Mouse (Mus musculus) heart, postnatal 0 days (tissue): ENCODE data around the gene Dnajb12. TPM values are rescaled to one million over a fixed set of nuclear protein-coding genes. Genes with fewer than 3 reads are reported as not detected.

ENCODE experiments used
- ATAC-seq: fragments of 200-750 bp; cut with Nextera tagmentation; 2 replicates; pipeline ENCODE4 v1.8.0; 2017; ENCODE audit warnings: low read depth, moderate number of reproducible peaks, moderate library complexity; ENCODE audit not compliant: insufficient read depth
- DNase-seq: peaks from one replicate; pipeline ENCODE4 v3.0.0-alpha.2; 2016; ENCODE audit warnings: low spot score
- H3K27ac ChIP-seq: fragments of 300-500 bp; sonication (generic); 2 replicates; pipeline ENCODE4 v1.5.1; 2014; ENCODE audit warnings: low read depth, mild to moderate bottlenecking
- H3K27me3 ChIP-seq: fragments of 300-500 bp; sonication (generic); 2 replicates; pipeline ENCODE4 v1.6.1; 2014; ENCODE audit warnings: low read length, mixed read lengths; ENCODE audit not compliant: control insufficient read depth, insufficient read depth
- H3K36me3 ChIP-seq: fragments of 300-500 bp; sonication (generic); replicated peaks from 2 replicates; pipeline ENCODE4 v1.6.1; 2014; ENCODE audit warnings: low read length, mixed read lengths; ENCODE audit not compliant: control insufficient read depth, insufficient read depth
- H3K4me1 ChIP-seq: fragments of 300-500 bp; sonication (generic); 2 replicates; pipeline ENCODE4 v1.6.1; 2014; ENCODE audit warnings: antibody characterized with exemption; ENCODE audit not compliant: control insufficient read depth, insufficient read depth
- H3K4me2 ChIP-seq: fragments of 300-500 bp; sonication (generic); 2 replicates; pipeline ENCODE4 v1.6.1; 2014; ENCODE audit warnings: low read depth, mild to moderate bottlenecking, low read length, moderate library complexity
- H3K4me3 ChIP-seq: fragments of 300-500 bp; sonication (generic); 2 replicates; pipeline ENCODE4 v1.5.1; 2014; ENCODE audit warnings: low read depth, low read length
- H3K9ac ChIP-seq: fragments of 300-500 bp; sonication (generic); replicated peaks from 2 replicates; pipeline ENCODE4 v1.6.1; 2014; ENCODE audit warnings: low read depth, low read length, mixed read lengths
- H3K9me3 ChIP-seq: fragments of 300-500 bp; sonication (generic); replicated peaks from 2 replicates; pipeline ENCODE4 v1.6.1; 2016; ENCODE audit warnings: low read length; ENCODE audit not compliant: control insufficient read depth
- CTCF ChIP-seq: IDR thresholded peaks from 2 replicates; pipeline ENCODE4 v1.5.1; 2016; ENCODE audit warnings: antibody characterized with exemption, control low read depth, low read depth
- EP300 ChIP-seq: IDR thresholded peaks from 2 replicates; pipeline ENCODE4 v1.6.1; 2016; ENCODE audit warnings: antibody characterized with exemption, low read depth
- WGBS: fragments of 180-500 bp; shearing (Covaris S2); extraction: QIAGEN DNeasy Blood & Tissue Kit; methylation state at CpG from one replicate; pipeline ENCODE4 v1.1.7; 2014; 5-methylcytosine and 5-hydroxymethylcytosine counted together
- polyA plus RNA-seq: library from polyadenylated mRNA; unstranded; fragments of >200 nt; fragmentation: Nextera tagmentation; extraction: Ambion mirVana; gene quantifications from 2 replicates; pipeline ENCODE4 v1.2.1, GENCODE M21; 2015
- total RNA-seq: library from RNA; depleted of rRNA; stranded (reverse); fragments of >200 nt; gene quantifications from 2 replicates; pipeline ENCODE4 v1.2.3, GENCODE M21; 2014; ENCODE audit warnings: low replicate concordance

Gene Dnajb12
- total and polyA plus RNA-seq, 2 experiments from 2014 or later: 18.5 to 48.5 TPM

DNA sequence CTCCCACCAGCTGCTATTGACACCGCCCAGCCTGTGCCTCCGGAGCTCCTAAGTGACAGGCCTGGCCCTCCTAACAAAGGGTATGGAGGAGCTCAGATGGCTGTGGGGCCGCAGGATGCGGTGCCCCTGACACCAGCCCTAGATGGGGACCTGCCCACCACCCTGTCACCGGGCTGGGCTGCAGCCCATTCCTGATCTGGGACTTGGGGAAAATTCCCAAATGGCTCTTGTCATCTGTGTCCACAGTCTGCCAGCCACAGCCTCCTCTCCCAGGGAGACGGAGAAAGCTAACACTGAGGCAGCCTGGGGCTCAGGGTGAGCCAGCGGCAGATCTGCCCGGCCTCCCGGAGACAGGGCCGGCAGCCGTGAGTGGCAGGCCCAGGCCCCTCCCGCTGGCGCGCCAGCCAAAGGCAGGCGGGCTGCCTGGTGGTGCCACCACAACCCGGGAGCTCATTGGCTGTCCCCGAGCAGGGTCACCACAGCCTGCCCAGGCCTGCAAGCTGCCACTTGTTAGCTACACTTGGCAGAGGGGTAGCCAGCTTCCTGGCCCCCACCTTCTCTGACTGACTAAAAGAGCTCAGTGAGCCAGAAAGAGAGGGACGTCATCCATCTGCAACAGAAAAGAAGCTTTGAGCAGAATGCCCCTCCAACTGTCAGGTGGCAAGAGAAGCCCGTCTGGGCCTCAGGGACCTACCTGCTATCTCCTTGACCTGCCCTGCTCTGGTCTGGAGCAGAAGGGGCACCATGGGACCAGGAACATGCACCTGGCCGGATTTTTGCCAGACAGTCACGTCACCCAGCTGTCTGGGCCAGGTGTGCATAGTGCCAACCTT is 20.2 kb downstream of the Dnajb12 start:
- Histone ChIP-seq H3K9ac (peak overlapping the region; percentile 44), H3K4me1 (peaks cover 66% of the 10 kb centered on the region), H3K4me2 (peak overlapping the region; percentile 42), H3K27me3 (no peaks in the 10 kb centered on the region), H3K27ac (peak overlapping the region; percentile 92), H3K9me3 (no peaks in the 10 kb centered on the region), H3K4me3 (0 out of 2 replicates have a peak overlapping the region, but pooled peaks have one; percentile 6), H3K36me3 (peaks cover 32% of the 10 kb centered on the region)
- no peak for TF ChIP-seq EP300
- TF ChIP-seq CTCF: no peak
- peak; percentile 82 for DNase-seq
- ATAC-seq: peak; percentile 90
- 17% methylated on average over 21 of the region's 21 CpGs for WGBS

DNA sequence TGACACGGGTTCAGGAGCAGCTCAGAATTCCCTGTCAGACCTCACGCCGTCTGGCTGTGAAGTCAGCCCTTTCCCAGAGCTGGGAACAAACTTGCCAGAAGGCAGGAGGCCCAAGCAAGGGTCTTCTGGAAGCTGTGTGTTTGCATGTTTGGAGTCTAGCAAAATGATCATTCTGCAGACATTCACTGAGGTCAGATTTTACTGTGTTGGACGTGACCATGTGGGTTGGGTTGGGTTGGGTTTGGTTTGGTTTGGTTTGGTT is 20.7 kb downstream of the Dnajb12 start:
- no peak overlapping the region for H3K4me3 ChIP-seq
- no peak for DNase-seq
- WGBS: 33% methylated on average over 4 of the region's 4 CpGs
- H3K27ac ChIP-seq: peak overlapping the region; percentile 92
- no peak for TF ChIP-seq EP300
- TF ChIP-seq CTCF: no peak
- peaks cover 64% of the 10 kb centered on the region for H3K4me1 ChIP-seq
- no peaks in the 10 kb centered on the region for H3K9me3 ChIP-seq
- peaks cover 29% of the 10 kb centered on the region for H3K36me3 ChIP-seq
- no peaks in the 10 kb centered on the region for H3K27me3 ChIP-seq
- H3K4me2 ChIP-seq: peak overlapping the region; percentile 42; the same call in 1 of the 2 replicates
- 0 out of 2 replicates have a peak overlapping the region, but pooled peaks have one; percentile 44 for H3K9ac ChIP-seq
- ATAC-seq: no peak; the same call in 1 of the 2 replicates

DNA sequence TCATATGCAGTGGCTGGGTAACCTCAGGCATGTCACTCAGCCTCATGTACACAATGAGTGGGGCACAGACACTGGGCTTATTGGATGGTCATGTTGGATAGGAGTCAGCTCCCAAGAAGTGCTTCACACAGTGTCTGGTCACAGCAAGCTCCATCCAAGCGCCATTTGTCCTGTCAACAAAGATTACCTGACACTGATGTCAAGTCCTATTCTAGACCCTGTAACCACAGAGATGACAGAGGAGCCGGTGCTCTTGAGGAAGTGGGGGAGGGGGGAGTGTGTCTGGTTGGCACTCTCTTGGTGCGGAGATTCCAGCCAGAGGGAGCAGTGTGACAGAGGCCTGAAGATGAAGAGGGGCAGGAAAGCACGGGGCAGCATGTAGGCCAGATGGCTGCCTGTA is 21.6 kb downstream of the Dnajb12 start:
- no peak overlapping the region for H3K9ac ChIP-seq
- H3K4me3 ChIP-seq: no peak overlapping the region
- no peaks in the 10 kb centered on the region for H3K27me3 ChIP-seq
- ATAC-seq: peak; percentile 37
- H3K36me3 ChIP-seq: peaks cover 22% of the 10 kb centered on the region
- peak overlapping the region; percentile 92 for H3K27ac ChIP-seq
- TF ChIP-seq EP300 (no peak), CTCF (peak; percentile 30; the same call in 1 of the 2 replicates)
- H3K9me3 ChIP-seq: no peaks in the 10 kb centered on the region
- H3K4me2 ChIP-seq: no peak overlapping the region
- 22% methylated on average over 4 of the region's 4 CpGs for WGBS
- peaks cover 62% of the 10 kb centered on the region for H3K4me1 ChIP-seq
- peak; percentile 69 for DNase-seq

DNA sequence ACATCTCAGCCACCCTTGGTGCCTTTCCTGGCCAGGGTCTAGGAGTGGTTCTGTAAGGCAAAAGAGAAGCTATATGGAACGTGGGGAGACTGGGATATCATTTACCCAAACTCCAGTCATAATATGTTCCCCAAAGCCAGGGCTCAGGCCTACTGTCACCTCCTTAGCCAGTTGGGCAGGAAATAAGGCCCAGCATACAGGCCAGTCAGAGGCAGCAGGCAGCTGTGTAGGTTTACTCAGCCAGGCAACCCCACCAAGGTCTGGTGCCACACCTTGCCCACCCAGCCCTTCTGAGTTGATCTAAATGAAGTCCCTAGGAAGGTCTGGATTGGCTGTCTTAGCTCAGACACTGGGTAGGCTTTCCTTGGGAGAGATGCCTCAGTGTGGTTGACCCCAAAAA is 22.1 kb downstream of the Dnajb12 start:
- Histone ChIP-seq H3K9ac (no peak overlapping the region), H3K9me3 (no peaks in the 10 kb centered on the region)

DNA sequence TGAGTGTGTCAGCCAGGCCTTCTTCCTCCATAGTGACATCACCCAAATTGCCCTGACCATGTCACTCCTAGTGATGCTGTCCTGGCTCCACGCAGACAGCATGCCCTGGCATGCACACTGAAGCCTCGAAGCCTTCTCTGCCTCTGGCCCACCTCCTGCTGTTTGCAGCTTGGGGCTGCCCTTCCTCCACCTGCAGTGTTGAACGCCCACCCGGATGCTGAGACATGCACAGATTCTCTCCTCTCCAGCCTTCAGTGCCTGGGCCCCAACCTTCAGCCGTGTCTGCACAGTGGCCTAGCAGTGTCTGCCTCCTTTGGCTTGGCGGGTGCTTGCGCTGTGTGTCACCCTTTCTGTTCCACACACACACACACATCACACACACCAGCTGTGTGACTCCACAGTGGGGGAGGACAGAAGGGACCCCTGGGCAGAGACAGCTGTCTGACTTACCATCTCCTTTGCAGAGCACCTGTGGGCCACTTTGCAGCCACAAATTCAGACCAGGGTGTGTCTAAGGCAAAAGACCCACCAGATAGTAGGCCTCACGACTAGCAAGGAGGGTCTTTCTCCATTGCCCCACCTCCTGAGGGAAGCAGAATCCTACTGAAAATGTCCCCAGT is 22.7 kb downstream of the Dnajb12 start:
- Histone ChIP-seq H3K4me2 (no peak overlapping the region), H3K27ac (no peak overlapping the region; the same call in 1 of the 2 replicates), H3K4me1 (peaks cover 59% of the 10 kb centered on the region), H3K9me3 (no peaks in the 10 kb centered on the region), H3K9ac (no peak overlapping the region; the same call in 1 of the 2 replicates), H3K36me3 (peaks cover 12% of the 10 kb centered on the region), H3K4me3 (no peak overlapping the region), H3K27me3 (no peaks in the 10 kb centered on the region)
- ATAC-seq (no peak), DNase-seq (no peak)
- TF ChIP-seq EP300: no peak
- no peak for TF ChIP-seq CTCF
- 76% methylated on average over 8 of the region's 8 CpGs for WGBS

More for the DNA sequence above, 22.1 kb downstream of the Dnajb12 start:
- no peak overlapping the region for H3K4me3 ChIP-seq
- peak overlapping the region; percentile 92 for H3K27ac ChIP-seq
- peaks cover 62% of the 10 kb centered on the region for H3K4me1 ChIP-seq
- H3K27me3 ChIP-seq: no peaks in the 10 kb centered on the region
- no peak for TF ChIP-seq CTCF
- TF ChIP-seq EP300: no peak
- H3K4me2 ChIP-seq: no peak overlapping the region
- WGBS: 87% methylated on average over 1 of the region's 1 CpGs
- H3K36me3 ChIP-seq: peaks cover 17% of the 10 kb centered on the region
- ATAC-seq (no peak), DNase-seq (no peak)
